ENCODE assay signal across 8 mouse cellular contexts in the genomic region with DNA sequence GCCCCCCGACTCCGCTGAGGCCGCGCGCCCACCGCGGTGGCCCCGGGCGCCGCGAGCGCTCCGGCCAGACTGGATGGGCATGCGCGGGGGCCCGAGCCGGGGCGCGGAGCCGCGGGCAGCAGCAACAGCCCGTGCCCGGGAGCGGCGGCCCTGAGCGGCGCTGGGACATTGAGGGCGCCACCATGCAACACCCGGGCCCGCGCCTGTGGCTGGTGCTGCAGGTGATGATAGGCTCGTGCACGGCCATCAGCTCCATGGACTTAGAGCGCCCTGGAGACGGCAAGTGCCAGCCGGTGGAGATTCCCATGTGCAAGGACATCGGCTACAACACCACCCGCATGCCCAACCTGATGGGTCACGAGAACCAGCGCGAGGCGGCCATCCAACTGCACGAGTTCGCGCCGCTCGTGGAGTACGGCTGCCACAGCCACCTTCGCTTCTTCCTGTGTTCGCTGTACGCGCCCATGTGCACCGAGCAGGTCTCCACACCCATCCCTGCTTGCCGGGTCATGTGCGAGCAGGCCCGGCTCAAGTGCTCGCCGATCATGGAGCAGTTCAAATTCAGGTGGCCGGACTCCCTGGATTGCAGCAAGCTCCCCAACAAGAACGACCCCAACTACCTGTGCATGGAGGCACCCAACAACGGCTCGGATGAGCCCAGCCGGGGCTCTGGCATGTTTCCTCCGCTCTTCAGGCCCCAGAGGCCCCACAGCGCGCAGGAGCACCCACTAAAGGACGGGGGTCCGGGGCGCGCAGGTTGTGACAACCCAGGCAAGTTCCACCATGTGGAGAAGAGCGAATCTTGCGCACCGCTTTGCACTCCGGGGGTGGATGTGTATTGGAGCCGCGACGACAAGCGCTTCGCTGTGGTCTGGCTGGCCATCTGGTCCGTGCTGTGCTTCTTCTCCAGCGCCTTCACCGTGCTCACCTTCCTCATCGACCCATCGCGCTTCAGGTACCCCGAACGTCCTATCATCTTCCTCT. TPM values are rescaled to one million over a fixed set of nuclear protein-coding genes. Genes with fewer than 3 reads are reported as not detected.
A peak's percentile ranks its signal among the peaks of the same experiment; 100 is the strongest.
DNase-seq lines count a peak whose midpoint lies in the region; ATAC-seq and TF ChIP-seq lines count a peak whose summit lies in the region.

No protein-coding gene starts in this region.

- WGBS in forebrain, embryonic 10.5 days: under 1% methylated on average over 86 of the region's 87 CpGs
- WGBS in neural tube, embryonic 13.5 days: under 1% methylated on average over 82 of the region's 87 CpGs

- peaks cover 95% of the 10 kb centered on the region for H3K27me3 ChIP-seq in forebrain, embryonic 10.5 days (ENCODE audit: poor library complexity, severe bottlenecking)
- peaks cover 21% of the 10 kb centered on the region for H3K27me3 ChIP-seq in neural tube, embryonic 13.5 days

- ATAC-seq in neural tube, embryonic 13.5 days (ENCODE audit: low read depth): no peak

- H3K27ac ChIP-seq in left cerebral cortex, adult 2 months: no peak overlapping the region
- peak overlapping the region; percentile 91 for H3K27ac ChIP-seq in forebrain, embryonic 10.5 days
- H3K27ac ChIP-seq in neural tube, embryonic 13.5 days (replicated peaks): peak overlapping the region; percentile 88

- peak in 1 of 2 experiments; percentile 18 for DNase-seq in left cerebral cortex, adult 2 months (ENCODE audit: extremely low spot score in 1 of 2, low spot score in 2 of 2)
- DNase-seq in left cerebral cortex, adult 11 months (ENCODE audit: low spot score): no peak
- DNase-seq in adrenal gland, postnatal 14 days: peak; percentile 24
- DNase-seq in forebrain, embryonic 10.5 days (ENCODE audit: extremely low spot score, low spot score): peak; percentile 60
- peak; percentile 40 to 63 for DNase-seq in kidney, postnatal 4 days
- DNase-seq in spleen, postnatal 14 days (ENCODE audit: low spot score in 2 of 2): no peak
- no peak for DNase-seq in ovary, postnatal 14 days (ENCODE audit: low spot score)

- peaks cover 93% of the 10 kb centered on the region for H3K4me1 ChIP-seq in forebrain, embryonic 10.5 days
- peaks cover 82% of the 10 kb centered on the region for H3K4me1 ChIP-seq in neural tube, embryonic 13.5 days (replicated peaks)

- H3K4me3 ChIP-seq in left cerebral cortex, adult 2 months: peak overlapping the region; percentile 55
- peak overlapping the region; percentile 76 for H3K4me3 ChIP-seq in forebrain, embryonic 10.5 days
- H3K4me3 ChIP-seq in neural tube, embryonic 13.5 days: peak overlapping the region; percentile 78

- peak overlapping the region; percentile 78 for H3K9ac ChIP-seq in neural tube, embryonic 13.5 days

- no peak for TF ChIP-seq CTCF in left cerebral cortex, adult 2 months (IDR thresholded peaks at IDR 0.05)

- H3K36me3 ChIP-seq in forebrain, embryonic 10.5 days (replicated peaks): no peaks in the 10 kb centered on the region
- H3K36me3 ChIP-seq in neural tube, embryonic 13.5 days: no peaks in the 10 kb centered on the region

- intact Hi-C loops in left cerebral cortex, adult 2 months (cut with DNase I): no loop called here

- H3K4me2 ChIP-seq in neural tube, embryonic 13.5 days: peak overlapping the region; percentile 94

- H3K9me3 ChIP-seq in forebrain, embryonic 10.5 days: no peaks in the 10 kb centered on the region
- no peaks in the 10 kb centered on the region for H3K9me3 ChIP-seq in neural tube, embryonic 13.5 days

RNA-seq across cellular contexts. Expression of a gene that starts 0.7 kb away (rescaled TPM):
- total RNA-seq in left cerebral cortex, adult 2 months (2021): 1 to 10 TPM; 1.9 to 3.0 TPM
- total RNA-seq in adrenal gland, postnatal 14 days (2021): 0.19 and 0.98 TPM in 2 replicates
- 3.0 and 3.5 TPM in 2 replicates for polyA plus RNA-seq in forebrain, embryonic 10.5 days (2016; fragmentation: Nextera tagmentation; extraction: Ambion mirVana)
- 4.9 and 6.4 TPM in 2 replicates for polyA plus RNA-seq in neural tube, embryonic 13.5 days (2015; fragmentation: Nextera tagmentation; extraction: Ambion mirVana)

Comparison
In these comparisons a context has a peak if more than half of its experiments do, and no peak if none do; other contexts are left out.
1. DNase-seq: peak in adrenal gland, postnatal 14 days (single experiment), forebrain, embryonic 10.5 days (single experiment) and kidney, postnatal 4 days (2 of 2); none in left cerebral cortex, adult 11 months (single experiment), spleen, postnatal 14 days (0 of 2) and ovary, postnatal 14 days (single experiment).
2. Peak in every context shown above with its lines, with median percentiles within 50 percentile points of each other: H3K4me3 ChIP-seq.